Mouse (Mus musculus): ENCODE data around the gene Fbxw22.
"Not testable (repeated sequence)": the region's sequence is repeated elsewhere in the genome, so short reads cannot be mapped to it uniquely, and the experiment has no call there.

The Fbxw22 gene

GRCm38 (mm10) chr9:109404196-109404595 is at the start of gene Fbxw22:
Fbxw22 (minus strand) TSS chr9:109404296.
- not testable (repeated sequence) for DNase-seq (ENCODE audit: extremely low spot score, low read depth, low spot score)

- DNase-seq (ENCODE audit: extremely low spot score, low read depth, low spot score), result no peak
Observed at GRCm38 (mm10) chr9:109449040-109449439, 44.9 kb upstream of the Fbxw22 start, which contains the start of gene Fbxw16. Fbxw16 (minus strand) TSS chr9:109449140.

- DNase-seq (ENCODE audit: extremely low spot score, low read depth, low spot score), result no peak
Observed at GRCm38 (mm10) chr9:109432956-109433355, 28.9 kb upstream of the Fbxw22 start.

- DNase-seq (ENCODE audit: extremely low spot score, low read depth, low spot score), result not testable (repeated sequence)
Observed at GRCm38 (mm10) chr9:109339559-109339958, 64.5 kb downstream of the Fbxw22 start, which contains the start of gene Fbxw28. Fbxw28 (minus strand) TSS chr9:109339659.
